Mouse (Mus musculus): ENCODE data around the gene Ptpre. TPM values are rescaled to one million over a fixed set of nuclear protein-coding genes. Genes with fewer than 3 reads are reported as not detected.
"Not testable (repeated sequence)": the region's sequence is repeated elsewhere in the genome, so short reads cannot be mapped to it uniquely, and the experiment has no call there.

Ptpre gene
- total RNA-seq, 2 experiments from 2014 or later: 8.2 to 10.6 TPM

DNA sequence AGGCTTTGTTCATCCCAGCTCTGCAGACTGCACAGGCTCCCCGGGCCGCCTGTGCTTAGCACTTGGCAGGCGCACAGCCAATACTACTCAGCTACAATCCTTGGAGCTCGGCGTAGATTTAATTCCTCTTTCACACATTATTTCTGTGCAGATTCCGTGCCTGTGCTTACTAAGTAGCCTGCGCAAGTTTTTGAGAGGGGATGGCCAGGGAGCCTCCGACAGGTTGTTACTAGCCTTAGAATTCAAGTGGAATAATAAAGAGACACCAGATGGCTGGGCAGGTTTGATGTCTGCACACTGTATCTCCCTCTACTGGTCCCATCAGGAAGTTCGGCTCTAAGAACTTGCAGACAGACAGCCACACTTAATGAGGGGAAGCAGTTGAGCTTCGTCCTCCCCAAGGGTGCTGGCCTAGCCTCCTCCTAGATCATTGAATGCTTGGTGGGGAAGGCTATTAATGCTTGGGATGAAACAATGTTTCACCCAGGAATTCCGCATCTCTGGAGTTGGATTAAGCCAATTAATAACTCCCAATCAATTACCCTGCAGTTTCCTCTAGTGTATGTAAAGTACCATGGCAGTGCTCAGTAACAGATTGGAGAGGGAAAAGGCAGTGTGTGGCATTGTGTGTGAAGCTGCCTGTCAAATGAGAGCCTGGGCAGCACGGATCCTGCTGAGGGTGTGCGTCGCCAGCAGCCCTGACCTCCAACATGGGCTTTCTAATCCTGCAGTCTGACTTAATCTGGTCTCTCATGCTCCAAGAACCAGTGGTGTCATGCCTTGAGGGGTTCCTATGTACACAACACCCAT, 104.6 kb downstream of the Ptpre start:
- peak; percentile 38 for DNase-seq

DNA sequence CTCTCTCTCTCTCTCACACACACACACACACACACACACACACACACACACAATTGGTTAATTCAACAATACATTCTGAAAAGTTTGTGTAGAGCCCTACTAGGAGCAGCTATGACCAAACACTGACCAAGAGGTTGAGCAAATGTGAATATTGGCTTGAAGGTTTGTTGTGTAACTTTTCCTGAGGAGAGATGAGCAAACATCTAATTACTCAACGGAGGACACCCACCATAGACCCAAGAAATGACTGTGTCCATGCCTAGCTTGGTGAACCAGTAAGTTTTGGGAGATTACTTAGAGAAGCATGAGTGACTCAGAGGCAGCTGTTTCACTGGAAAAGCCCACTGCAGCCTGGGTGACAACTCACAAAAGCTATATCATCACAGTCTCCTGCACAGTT, 107.2 kb downstream of the Ptpre start:
- DNase-seq: no peak

DNA sequence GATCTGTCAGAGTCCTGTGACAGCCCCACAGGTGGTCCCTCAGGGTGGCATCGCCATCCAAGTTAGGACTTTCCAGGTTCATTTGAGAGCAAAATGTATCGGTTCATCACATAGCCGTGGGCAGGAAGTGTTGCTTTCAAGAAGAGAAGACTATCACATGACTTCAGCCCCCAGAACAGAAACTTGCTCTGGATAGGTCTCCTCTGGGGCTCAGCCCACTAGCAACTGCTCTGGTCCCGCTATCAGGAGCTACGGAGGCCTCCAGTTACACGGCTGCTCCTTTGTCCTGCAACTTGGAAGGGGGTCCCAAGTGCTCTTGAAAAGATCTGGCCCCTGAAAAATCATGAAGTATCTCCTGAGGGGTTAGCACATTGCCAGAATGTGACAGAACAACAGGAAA, 109.7 kb downstream of the Ptpre start:
- DNase-seq: no peak

DNA sequence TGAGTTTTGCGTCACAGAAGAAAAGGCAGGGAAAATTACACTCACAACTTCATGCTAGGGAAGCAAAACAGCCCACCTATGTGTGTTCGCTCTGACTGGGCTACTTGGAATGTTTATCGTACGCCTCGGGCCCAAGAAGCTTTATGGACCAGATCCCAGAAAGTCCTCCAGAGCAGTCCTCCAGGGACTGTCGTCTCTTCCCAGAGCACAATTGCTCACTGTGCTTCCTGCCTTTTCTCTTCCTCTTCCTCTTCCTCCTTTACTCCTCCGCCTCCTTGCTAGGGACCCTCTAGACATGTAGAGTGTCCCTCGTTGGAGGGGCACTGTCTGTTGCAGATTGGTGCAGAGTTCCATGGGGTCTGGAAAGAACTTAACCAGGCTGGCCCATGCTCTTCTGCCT, 111.5 kb downstream of the Ptpre start:
- no peak for DNase-seq

DNA sequence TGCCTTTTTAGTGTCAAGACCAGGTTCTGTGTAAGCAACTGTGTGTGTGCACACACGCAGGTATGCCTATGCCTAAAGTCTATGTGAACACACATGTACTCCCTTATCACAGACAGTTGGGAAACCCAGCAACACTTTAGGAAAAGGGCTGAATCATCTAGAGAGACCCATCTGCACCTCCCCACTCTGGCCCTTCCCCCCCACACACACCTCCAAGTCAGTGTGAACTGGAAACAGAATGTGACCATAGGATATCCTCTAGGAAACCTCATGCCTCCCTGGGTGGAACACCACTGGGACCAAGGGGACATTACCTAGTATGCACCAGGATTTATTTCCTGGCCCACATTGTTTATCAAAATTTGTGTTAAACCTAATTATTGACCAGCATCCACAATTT, 112.0 kb downstream of the Ptpre start:
- DNase-seq: no peak

DNA sequence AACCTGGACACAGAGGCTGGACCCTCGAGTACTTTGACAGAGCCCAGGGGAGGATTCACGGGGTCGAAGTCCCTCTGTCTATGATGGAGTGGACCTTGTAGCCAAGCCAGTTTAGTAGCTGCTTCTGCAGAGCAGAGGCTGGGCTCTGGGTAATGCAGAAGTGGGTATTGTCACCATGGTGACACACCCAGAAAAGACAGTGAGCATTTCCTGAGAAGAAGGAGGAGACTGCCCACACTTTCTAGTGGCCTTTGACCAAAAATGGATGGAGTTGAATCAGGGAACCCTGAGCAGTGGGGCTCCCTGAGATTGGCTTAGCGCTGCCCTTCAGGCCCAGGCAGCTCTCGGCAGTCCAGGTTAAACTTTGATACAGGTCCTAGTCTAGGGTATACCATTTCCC, 112.8 kb downstream of the Ptpre start:
- DNase-seq: no peak

DNA sequence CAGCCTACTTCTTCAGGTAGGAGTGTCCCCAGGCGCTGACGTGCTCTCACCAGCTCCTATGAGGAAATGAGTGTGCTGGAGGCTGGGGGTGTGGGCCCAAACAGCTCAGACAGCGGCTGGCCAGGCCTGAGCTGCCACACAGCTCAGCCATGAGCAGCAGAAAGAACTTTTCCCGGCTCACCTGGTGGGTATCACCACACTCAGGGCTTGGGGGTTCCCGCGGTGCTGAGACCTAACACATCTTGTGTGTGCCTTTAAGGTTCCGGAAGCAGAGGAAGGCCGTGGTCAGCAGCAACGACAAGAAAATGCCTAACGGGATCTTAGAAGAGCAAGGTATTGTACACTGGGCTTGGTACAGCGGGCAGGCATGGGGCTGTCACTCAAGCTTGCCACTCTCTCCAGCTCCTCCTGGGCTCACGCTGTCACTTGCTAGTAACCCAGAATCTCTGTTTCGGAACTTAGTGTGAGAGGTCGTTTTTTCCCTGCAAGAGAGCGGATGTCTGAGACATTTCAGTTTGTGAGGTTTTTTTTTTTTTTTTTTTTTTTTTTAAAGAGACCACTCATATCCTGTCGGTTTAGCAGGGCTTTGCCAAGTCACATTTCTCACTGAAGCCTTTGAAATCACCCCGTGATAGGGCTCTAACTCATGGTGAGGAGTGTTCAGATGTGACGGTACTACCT, 114.7 kb downstream of the Ptpre start:
- DNase-seq: no peak

DNA sequence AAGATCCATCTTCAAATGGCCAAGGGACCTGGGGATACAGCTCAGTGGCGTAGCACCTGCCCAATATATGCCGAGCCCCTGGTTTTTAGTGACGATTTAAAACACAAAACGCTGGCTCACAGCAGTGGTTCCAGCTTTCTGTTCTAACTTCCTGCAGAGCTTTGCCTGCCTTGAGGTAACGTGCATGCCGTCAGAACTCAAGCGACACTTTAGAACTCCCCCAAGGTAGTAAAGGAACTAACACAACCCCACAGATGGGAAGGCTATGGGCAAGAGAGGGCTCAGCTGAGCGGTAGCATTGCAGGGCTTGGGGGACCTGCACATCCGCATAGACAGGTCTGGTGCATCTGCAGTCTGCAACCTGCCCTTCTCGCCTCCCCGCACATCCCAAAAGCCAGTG, 115.5 kb downstream of the Ptpre start:
- no peak for DNase-seq

DNA sequence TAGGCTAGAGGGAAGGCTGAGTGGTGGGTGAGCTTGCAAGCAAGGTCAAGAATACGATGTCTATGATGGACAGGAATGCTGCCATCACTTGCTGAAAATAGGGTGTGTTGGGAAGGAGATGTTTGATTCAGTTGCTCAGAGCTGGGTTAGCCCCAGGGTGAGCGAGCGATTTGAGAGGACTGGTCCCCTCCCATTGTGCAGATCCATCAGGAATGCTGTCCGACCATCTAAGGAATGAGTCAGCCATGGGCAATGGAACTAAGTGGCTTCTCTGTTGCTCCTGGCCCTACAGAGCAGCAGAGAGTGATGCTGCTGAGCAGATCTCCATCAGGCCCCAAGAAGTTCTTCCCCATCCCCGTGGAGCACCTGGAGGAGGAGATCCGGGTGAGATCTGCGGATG, 116.3 kb downstream of the Ptpre start:
- no peak for DNase-seq

DNA sequence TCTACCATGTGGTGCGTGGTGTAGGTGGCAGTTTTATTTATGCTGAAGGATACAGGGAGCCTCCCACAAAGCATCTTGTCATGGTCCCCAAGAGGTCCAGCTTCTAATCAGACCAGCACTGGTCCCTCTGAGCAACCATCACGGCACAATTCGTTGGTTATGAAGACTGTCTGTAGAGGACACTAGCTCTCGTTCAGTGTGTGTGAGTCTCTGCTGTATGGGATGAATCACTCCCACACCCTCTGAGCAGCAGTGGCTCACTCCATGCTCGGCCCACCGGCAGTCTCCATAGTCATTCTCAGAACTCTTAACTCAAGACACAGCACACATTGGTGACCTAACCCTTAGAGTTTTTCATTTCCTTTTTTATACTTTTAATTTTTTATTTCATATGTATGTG, 117.0 kb downstream of the Ptpre start:
- DNase-seq: no peak

DNA sequence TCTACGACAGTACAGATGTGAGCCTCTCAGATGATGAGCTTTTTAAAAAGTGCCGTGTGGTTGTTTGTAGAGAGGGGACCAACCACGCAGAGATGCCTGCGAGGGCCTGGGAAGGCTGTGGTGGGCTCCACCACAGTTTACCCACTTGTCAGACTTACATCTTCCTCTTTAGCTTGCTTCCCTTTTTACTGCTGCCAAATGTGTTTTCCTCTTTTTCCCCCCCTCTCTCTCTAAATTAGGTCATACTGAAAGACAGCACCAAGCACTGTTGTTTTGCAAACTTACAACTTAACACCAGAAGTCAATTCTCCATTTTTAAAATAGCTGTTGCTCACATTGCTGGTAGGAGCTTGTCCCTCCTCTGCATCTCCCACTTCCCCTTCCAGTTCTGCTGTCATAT, 117.8 kb downstream of the Ptpre start:
- no peak for DNase-seq

DNA sequence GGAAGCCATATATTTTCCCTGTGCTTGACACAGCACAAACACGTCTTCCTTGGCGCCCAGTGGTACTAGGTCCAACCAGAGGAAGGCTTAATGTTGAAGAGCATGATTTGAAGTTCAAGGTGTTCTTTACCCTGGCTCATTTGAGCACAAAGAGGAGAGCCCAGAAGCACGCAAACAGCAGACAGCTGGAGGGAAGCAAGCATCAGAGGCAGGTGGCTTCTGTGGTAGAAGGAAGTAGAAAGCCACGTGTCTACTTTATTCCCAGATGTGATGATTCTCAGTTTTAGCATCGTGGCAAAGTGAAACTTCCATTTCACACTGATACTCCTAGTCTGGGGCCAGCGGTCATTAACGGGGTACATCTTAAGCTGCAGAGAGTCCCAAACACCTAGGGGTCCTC, 120.9 kb downstream of the Ptpre start:
- DNase-seq: no peak

DNA sequence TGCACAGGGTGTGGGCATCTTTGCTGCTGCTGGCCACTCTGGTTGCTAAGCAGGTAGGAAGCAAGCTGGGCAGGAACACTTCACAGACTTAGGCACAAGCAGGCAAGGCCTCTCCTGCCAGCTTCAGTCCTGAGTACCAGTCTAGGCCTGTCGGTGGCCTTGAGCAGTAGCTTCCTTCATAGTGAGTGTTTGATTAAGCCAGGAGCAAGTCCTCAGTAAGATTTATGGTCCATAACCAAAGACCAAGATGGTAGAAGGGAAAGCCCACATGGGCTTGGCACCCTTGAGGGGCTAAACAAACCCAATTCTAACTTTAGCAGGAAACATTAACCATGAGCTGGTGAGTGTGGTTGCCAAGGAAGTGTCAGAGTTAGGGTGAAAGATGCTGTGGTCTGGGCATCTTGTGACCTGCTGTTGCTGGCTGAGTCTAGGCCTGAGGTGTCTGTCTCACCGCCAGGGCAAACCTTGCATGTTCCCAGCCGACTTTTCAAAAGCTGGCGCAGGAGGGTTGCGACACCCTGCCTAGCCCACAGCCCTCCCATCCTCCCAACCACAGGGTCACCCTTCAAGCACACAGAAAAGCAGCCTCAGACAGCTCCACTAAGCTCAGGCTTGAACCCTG, 122.1 kb downstream of the Ptpre start:
- DNase-seq: no peak

DNA sequence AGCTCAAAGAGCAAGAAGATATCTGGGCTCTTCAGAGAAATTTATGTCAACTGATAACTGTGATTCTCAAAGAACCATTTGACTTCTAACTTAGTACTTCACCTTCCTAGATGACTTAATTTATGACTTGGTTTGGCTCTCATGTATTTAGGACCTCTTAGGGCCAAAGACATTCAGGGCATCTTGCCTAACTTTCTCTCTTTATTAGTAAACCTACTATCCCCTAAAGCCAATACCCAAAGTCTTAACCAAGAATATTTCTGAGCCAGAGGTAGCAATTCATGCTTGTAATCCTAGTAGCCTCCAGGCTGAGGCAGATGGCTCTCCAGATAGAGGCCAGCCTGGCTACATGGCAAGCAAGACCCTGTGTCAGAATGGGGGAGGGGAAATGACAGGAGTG, 123.0 kb downstream of the Ptpre start:
- no peak for DNase-seq

DNA sequence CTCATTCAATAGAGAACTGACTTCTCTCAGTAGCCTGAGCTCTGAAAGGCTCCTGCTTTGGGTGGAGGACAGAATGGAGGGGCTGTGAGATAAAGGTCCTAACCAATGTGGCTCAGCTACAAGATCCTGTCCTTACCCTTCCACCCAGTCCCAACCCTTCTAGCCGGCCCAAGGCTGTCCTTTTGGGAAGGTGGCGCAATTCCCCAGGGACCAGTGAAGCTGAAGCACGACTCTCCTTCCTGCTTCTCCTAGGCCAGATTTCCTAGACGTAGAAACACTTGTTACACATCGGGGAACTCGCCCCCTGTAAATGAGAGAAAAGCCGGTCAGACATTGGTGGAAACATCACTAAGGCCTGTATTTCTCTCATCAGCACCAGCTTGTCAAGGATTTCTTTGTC, 126.9 kb downstream of the Ptpre start:
- DNase-seq: no peak

DNA sequence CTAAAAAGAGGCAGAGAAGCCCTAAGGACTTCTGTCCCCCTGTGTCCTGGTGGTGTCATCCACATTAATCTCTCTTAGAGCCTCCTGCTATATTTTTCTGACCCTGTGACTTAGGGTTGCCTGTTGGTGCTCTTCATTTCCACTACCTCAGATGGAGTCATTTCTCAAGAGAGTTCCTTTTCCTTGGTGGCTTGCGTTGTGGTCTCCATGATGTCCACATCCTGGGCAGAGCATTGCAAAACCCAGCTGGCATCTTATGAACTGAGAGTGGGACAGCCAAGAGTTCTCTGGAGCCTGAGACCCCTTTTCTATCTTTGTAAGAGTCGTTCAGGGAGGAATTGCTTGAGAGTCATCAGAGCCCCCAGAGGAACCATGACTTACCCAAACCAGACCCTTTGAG, 129.0 kb downstream of the Ptpre start:
- no peak for DNase-seq

DNA sequence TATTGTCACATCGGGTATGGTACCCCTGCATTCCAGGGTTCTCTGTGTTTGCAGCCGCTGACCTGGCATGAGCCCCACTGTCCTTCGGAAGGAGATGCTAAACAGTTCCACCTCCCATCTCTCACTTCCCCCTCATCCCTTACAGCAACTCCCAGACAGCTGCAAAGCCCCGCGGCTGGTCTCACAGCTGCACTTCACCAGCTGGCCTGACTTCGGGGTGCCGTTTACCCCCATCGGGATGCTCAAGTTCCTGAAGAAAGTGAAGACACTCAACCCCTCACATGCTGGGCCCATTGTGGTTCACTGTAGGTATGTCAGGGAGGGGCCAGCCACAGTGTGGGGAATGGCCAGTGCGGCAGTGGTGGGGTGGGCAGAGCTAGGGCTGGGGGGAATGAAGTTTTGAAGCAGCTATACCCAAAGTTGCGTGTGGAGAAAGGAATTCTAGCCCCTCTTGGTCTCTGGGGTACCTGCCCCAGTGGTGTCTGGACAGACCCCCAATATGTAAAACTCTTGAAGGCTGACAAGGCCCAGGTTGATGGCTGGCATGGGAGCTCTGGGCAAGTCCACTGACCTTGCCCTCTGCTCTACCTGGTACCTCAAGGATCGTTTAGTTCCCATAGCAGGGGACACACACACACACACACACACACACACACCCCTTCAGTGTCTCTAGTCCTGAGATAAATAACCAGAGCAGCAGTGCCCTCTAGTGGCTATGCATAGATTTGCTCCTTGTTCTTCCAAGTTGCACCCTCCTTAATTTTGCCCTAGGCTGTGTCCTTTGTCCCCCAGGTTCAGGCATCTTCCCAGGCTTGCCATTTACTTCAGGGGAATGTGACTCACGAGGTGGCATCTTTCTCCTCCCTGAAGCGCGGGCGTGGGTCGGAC, 131.8 kb downstream of the Ptpre start:
- DNase-seq: peak; percentile 56

DNA sequence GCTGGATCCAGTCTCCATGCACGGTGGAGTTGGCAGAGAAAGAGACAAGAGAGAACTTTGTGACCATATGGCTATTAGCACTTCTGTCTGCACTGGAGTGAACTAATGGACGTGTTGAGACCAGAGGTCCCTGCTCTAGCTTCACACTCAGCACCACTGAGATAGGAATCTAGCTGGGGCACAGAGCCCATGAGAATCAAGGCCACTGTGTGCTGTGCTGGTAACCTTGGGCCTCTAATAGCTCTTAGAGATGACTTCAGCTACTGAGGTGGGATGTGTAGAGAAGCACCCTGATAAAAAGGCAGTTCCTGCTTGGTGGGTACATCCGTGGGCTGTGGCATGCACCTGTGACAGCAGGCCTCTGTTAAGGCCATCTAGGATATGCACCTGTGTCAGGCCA, 136.3 kb downstream of the Ptpre start:
- DNase-seq: no peak

DNA sequence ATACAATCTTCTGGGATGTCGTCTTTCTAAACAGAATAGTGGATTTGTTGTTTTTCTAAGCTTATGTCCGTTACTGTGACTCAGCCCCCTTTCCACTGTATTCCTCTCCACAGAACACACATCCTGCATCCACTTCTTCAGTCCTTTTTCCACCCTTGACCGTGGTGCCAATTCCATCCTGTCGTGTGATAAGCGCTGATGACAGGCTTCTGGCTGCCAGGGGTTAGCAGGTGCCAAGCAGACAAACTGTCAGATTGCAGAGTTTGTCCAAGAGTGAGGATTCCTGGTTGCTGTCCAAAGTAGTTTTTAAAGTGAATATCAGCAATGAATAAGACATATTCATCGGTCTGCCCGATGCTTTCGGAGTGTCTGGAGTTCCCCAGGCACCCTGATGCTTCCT, 139.4 kb downstream of the Ptpre start:
- no peak for DNase-seq

DNA sequence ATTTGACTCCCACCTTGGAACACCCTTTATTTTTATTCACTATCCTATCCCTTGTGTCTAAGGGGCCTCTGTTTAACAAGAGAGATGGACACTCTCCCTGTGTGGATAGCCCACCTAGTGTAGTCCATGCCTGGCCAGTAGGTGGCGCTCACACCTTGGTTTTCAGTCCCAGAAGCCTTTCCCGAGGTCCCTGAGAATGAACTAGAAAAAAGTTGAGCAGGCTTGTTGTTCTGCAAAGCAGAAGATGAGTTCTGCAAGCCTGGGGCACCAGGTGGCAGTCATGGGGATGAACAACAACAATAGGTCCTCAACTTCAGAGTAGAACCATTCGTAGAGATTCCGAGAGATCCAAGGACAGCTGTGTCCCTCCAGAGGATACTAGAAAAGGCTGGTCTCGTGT, 143.1 kb downstream of the Ptpre start:
- DNase-seq: peak; percentile 79

DNA sequence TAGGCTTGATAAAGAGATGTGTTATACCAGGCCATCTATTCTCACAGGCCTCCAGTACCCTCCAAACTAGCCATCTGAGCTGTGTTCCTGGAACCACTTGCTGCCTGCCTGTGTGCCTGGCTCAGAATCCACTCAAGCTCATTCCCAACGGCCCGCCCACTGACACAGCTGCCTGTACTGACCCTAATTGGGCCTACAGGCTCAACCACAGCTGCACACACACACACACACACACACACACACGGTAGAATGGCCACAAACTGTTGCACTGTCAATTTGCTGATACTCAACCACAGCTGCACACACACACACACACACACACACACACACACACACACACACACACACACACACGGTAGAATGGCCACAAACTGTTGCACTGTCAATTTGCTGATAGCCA, 146.8 kb downstream of the Ptpre start:
- DNase-seq: not testable (repeated sequence)

DNA sequence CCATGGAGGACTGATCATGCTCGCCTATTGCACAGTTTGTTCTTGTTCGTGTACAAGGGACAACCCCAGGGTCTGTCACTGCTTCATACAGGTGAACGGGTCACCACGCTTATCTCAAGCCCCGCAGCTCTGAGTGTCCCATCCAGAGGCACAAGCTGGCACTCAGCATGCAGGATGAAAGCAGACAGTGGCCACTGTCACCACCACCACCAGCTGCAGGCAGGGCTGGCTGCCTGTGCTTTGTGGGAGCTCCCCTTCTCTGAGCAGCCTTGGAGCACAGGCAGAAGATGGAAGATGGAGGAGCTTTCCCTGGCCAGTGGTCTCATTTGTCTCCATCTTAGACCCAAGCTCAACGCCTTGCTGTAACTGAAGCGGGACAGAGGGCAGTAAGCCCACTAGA, 147.7 kb downstream of the Ptpre start:
- DNase-seq: no peak

DNA sequence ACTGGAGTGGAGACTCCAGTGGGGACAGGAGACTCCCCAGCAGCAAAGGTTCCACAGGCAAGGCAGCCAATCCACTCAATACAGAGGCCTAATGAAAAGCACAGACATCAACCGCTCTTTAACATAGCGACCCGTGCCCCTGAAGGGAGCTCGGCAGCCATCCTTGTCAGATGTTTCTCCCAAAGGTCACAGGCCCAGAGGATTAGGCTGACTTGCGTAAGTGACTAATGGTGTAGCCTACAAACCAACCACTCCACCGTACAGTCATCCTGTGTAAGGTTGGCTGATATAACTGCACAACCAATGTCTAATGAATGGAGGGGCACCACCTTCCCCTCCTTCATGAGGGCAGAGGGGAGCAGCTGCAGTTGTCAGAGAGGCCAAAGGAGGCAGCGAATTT, 152.1 kb downstream of the Ptpre start:
- DNase-seq: no peak

All from gastrocnemius, postnatal 10 days (tissue).